Mouse (Mus musculus) adrenal gland (tissue): ENCODE results near the gene Cep350.

Source experiments
- intact Hi-C: fragments of 180-260 bp; cut with DNase I; formaldehyde crosslinking; loops from one replicate; pipeline ENCODE4 v1.15.1; 2025

The Cep350 gene

GRCm38 (mm10) chr1:155811995-155812580, 161.0 kb downstream of the Cep350 start:
- intact Hi-C loops = no loop called here

- intact Hi-C loops = no loop called here
Observed at GRCm38 (mm10) chr1:155810616-155811015, 162.4 kb downstream of the Cep350 start.

GRCm38 (mm10) chr1:155809706-155810442, 163.2 kb downstream of the Cep350 start:
- intact Hi-C loops = no loop called here

- intact Hi-C loops = no loop called here
Observed at GRCm38 (mm10) chr1:155808261-155808660, 164.8 kb downstream of the Cep350 start.

- intact Hi-C loops = no loop called here
Observed at GRCm38 (mm10) chr1:155805607-155806006, 167.4 kb downstream of the Cep350 start.

GRCm38 (mm10) chr1:155801014-155801991, 171.8 kb downstream of the Cep350 start:
- intact Hi-C loops = no loop called here

GRCm38 (mm10) chr1:155798000-155798399, 175.1 kb downstream of the Cep350 start:
- intact Hi-C loops = no loop called here

- intact Hi-C loops = no loop called here
Observed at GRCm38 (mm10) chr1:155797425-155797824, 175.6 kb downstream of the Cep350 start.

- intact Hi-C loops = no loop called here
Observed at GRCm38 (mm10) chr1:155796757-155797405, 176.2 kb downstream of the Cep350 start.

GRCm38 (mm10) chr1:155795791-155796233, 177.2 kb downstream of the Cep350 start:
- intact Hi-C loops = no loop called here
